Mouse (Mus musculus) mammary gland, adult 2 months (tissue): ENCODE results near the gene Hnrnpdl. TPM values are rescaled to one million over a fixed set of nuclear protein-coding genes. Genes with fewer than 3 reads are reported as not detected.

ENCODE experiments used
- polyA plus RNA-seq: library from polyadenylated mRNA; depleted of rRNA; stranded (reverse); fragments of >200 nt; gene quantifications from 2 replicates; pipeline ENCODE4 v1.2.3, GENCODE M21; 2012; ENCODE audit warnings: low replicate concordance; rRNA removed

Hnrnpdl gene
- 59.1 and 62.9 TPM in 2 replicates for polyA plus RNA-seq

DNA sequence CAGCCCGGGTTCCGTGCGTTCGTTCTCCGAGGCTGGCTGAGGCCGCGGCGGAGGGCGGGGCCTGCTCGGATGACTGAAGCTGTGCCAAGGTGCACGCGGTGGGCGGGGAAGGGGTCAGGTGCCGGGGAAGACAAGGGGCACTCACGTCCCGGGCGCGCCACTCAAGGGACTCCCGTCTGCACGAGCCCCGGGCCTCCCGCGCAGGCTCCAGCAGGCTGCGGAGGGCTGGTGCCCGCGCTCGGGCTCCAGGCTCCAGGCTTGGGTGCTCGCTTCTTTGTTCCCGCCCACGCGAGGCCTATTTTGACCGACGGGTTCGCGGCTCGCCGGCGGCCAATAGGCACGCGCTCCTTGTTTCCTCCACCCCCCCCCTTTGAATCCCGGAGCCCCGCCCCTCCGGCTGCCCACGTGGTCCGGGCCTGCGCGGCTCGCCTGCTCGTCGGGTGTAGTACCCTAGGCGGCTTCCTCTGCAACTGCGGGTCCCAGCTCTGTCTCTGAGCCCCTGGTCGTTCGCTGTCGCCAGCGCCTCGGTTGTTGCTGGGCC is at the start of gene Hnrnpdl, which contains the start of gene Enoph1:
Hnrnpdl (minus strand) TSS at position 63 of the 541 bp plus-strand sequence.
Enoph1 (plus strand) TSS at position 384 of the 541 bp plus-strand sequence.

Other genes starting within 250 kb of the Hnrnpdl start
- not detected in 2 replicates for gene Vamp9, start 133.4 kb downstream of the Hnrnpdl start, polyA plus RNA-seq
- 8.3 and 40.6 TPM in 2 replicates for gene Hnrnpd, start 60.7 kb downstream of the Hnrnpdl start, polyA plus RNA-seq
- gene 4930524J08Rik, start 60.6 kb downstream of the Hnrnpdl start, polyA plus RNA-seq, result 0.40 and 4.4 TPM in 2 replicates
- 21.6 and 34.7 TPM in 2 replicates for gene Enoph1, start 321 bp upstream of the Hnrnpdl start, polyA plus RNA-seq
- 0.69 and 1.3 TPM in 2 replicates for gene Tmem150c, start 120.1 kb upstream of the Hnrnpdl start, polyA plus RNA-seq